Mouse (Mus musculus): ENCODE results near the gene Srek1ip1. TPM values are rescaled to one million over a fixed set of nuclear protein-coding genes. Genes with fewer than 3 reads are reported as not detected.

The Srek1ip1 gene
- total and polyA plus RNA-seq, 3 experiments, result 10.7 to 26.1 TPM; not detected in 1

- Histone ChIP-seq H3K4me3 (ENCODE audit: control insufficient read depth in 1 of 2, insufficient read depth in 1 of 2, low read depth in 2 of 2, low read length in 2 of 2) (no peak overlapping the region), H3K4me1 (ENCODE audit: control insufficient read depth in 1 of 2, insufficient read depth in 2 of 2, low read length in 2 of 2) (peaks cover 3 to 4% of the 10 kb centered on the region in 2 experiments; a peak in 2 of 4 replicates), H3K27me3 (ENCODE audit: control insufficient read depth in 1 of 2, insufficient read depth in 2 of 2, low read length in 2 of 2) (no peaks in the 10 kb centered on the region), H3K9me3 (replicated peaks; ENCODE audit: insufficient read depth, low read length) (no peaks in the 10 kb centered on the region), H3K9ac (ENCODE audit: control insufficient read depth, low read depth, low read length, poor library complexity, severe bottlenecking) (no peak overlapping the region), H3K27ac (ENCODE audit: control insufficient read depth, low read depth, low read length) (no peak overlapping the region), H3K79me2 (ENCODE audit: control insufficient read depth, insufficient read depth, low read length, poor library complexity) (no peaks in the 10 kb centered on the region), H3K36me3 (ENCODE audit: control insufficient read depth in 1 of 2, insufficient read depth in 2 of 2, low read length in 2 of 2) (peaks cover 2 to 7% of the 10 kb centered on the region in 2 experiments)
- TF ChIP-seq MEF2A (IDR thresholded peaks at IDR 0.05; ENCODE audit: extremely low read depth, insufficient replicate concordance, low read depth, low read length, poor library complexity, severe bottlenecking), result no peak
- TF ChIP-seq MAFK (IDR thresholded peaks at IDR 0.05; ENCODE audit: borderline replicate concordance, low read depth, low read length), result no peak
- TF ChIP-seq MYC (IDR thresholded peaks at IDR 0.05; ENCODE audit: low read depth, low read length), result no peak
- peak; percentile 64; the same call in 1 of the 2 replicates for TF ChIP-seq ETS1 (IDR thresholded peaks at IDR 0.05; ENCODE audit: low read depth, low read length)
- peak in 1 of 2 experiments; percentile 39; a peak in 1 of 4 replicates for TF ChIP-seq EP300 (IDR thresholded peaks at IDR 0.05; ENCODE audit: low read depth in 1 of 2, low read length in 2 of 2)
- peak; percentile 53 for TF ChIP-seq GATA1 (IDR thresholded peaks at IDR 0.05; ENCODE audit: low read depth, low read length)
- no peak for TF ChIP-seq USF1 (IDR thresholded peaks at IDR 0.05; ENCODE audit: low read depth, low read length)
- peak; percentile 28; the same call in 1 of the 2 replicates for TF ChIP-seq TCF12 (IDR thresholded peaks at IDR 0.05; ENCODE audit: low read depth, low read length)
- DNase-seq (ENCODE audit: low read depth, low spot score), result peak; percentile 28
Measured at GRCm38 (mm10) chr13:104779104-104779670, 13.1 kb upstream of the Srek1ip1 start.

GRCm38 (mm10) chr13:104787260-104787659, 5.0 kb upstream of the Srek1ip1 start:
- TF ChIP-seq BHLHE40 (IDR thresholded peaks at IDR 0.05; ENCODE audit: borderline replicate concordance, low read depth, low read length) (no peak), POLR2AphosphoS2 (IDR thresholded peaks at IDR 0.05; ENCODE audit: low read length) (no peak), CHD2 (IDR thresholded peaks at IDR 0.05; ENCODE audit: low read length) (no peak), ELF1 (IDR thresholded peaks at IDR 0.05; ENCODE audit: low read depth, low read length) (no peak), ETS1 (IDR thresholded peaks at IDR 0.05; ENCODE audit: low read depth, low read length) (no peak), E2F4 (IDR thresholded peaks at IDR 0.05; ENCODE audit: borderline replicate concordance, low read depth, low read length) (no peak), SIN3A (IDR thresholded peaks at IDR 0.05; ENCODE audit: low read length) (no peak), MYC (IDR thresholded peaks at IDR 0.05; ENCODE audit: low read depth, low read length) (no peak), MAFK (IDR thresholded peaks at IDR 0.05; ENCODE audit: borderline replicate concordance, low read depth, low read length) (no peak), TAL1 (IDR thresholded peaks at IDR 0.05; ENCODE audit: low read length) (no peak)
- no peak for DNase-seq (ENCODE audit: low read depth, low spot score)
- Histone ChIP-seq H3K27ac (ENCODE audit: control insufficient read depth, low read depth, low read length) (no peak overlapping the region), H3K9ac (ENCODE audit: control insufficient read depth, low read depth, low read length, poor library complexity, severe bottlenecking) (no peak overlapping the region), H3K4me3 (ENCODE audit: control insufficient read depth in 1 of 2, insufficient read depth in 1 of 2, low read depth in 2 of 2, low read length in 2 of 2) (no peak overlapping the region), H3K36me3 (ENCODE audit: control insufficient read depth in 1 of 2, insufficient read depth in 2 of 2, low read length in 2 of 2) (no peaks in the 10 kb centered on the region; a peak in 1 of 4 replicates), H3K4me1 (ENCODE audit: control insufficient read depth in 1 of 2, insufficient read depth in 2 of 2, low read length in 2 of 2) (no peaks in the 10 kb centered on the region), H3K9me3 (replicated peaks; ENCODE audit: insufficient read depth, low read length) (no peaks in the 10 kb centered on the region), H3K27me3 (ENCODE audit: control insufficient read depth in 1 of 2, insufficient read depth in 2 of 2, low read length in 2 of 2) (no peaks in the 10 kb centered on the region), H3K79me2 (ENCODE audit: control insufficient read depth, insufficient read depth, low read length, poor library complexity) (no peaks in the 10 kb centered on the region)
